Mouse (Mus musculus) bone marrow, adult 2 months (tissue): ENCODE measurements around the gene Plk1.

ENCODE experiments used
- CTCF ChIP-seq: fragments of 200-500 bp; IDR thresholded peaks from 2 replicates; pipeline ENCODE4 v1.5.1; 2011; ENCODE audit warnings: low read length, control low read depth; ENCODE audit not compliant: control insufficient read depth, insufficient read depth
- POLR2A ChIP-seq: fragments of 200-500 bp; IDR thresholded peaks from 2 replicates; pipeline ENCODE4 v1.6.1; 2011; ENCODE audit warnings: low read depth, mild to moderate bottlenecking, control low read depth, low read length, borderline replicate concordance; ENCODE audit not compliant: control insufficient read depth

GRCm38 (mm10) chr7:122126946-122127345 is 32.3 kb upstream of the Plk1 start:
- no peak for TF ChIP-seq POLR2A
- no peak for TF ChIP-seq CTCF
